Mouse (Mus musculus) megakaryocyte-erythroid progenitor cell, adult 5-6 weeks (primary cell): Measurements from ENCODE around the gene Dpyd. TPM values are rescaled to one million over a fixed set of nuclear protein-coding genes. Genes with fewer than 3 reads are reported as not detected.

Experiments used
- ATAC-seq: replicated peaks from 2 replicates; pipeline ENCODE4 v1.8.0; 2016; ENCODE audit warnings: mild to moderate bottlenecking, inconsistent platforms; ENCODE audit not compliant: severe bottlenecking, poor library complexity, low FRiP score, low TSS enrichment
- total RNA-seq, 2 experiments: library from RNA; stranded (forward) in 1 of 2; stranded (reverse) in 1 of 2; fragments of 200-1000, 215-1000 nt in 1 of 2; fragments of >200 nt in 1 of 2; fragmentation: Nextera tagmentation in 1 of 2; gene quantifications; 2 replicates each; pipeline ENCODE4 v1.2.3; 2014 to 2017

The Dpyd gene
- total RNA-seq, 2 experiments from 2014 or later = not detected

GRCm38 (mm10) chr3:119063214-119063613 is 501.3 kb downstream of the Dpyd start:
- ATAC-seq = no peak

GRCm38 (mm10) chr3:119063642-119064041 is 501.7 kb downstream of the Dpyd start:
- ATAC-seq = no peak

- ATAC-seq = no peak
Measured at GRCm38 (mm10) chr3:119064746-119065145, 502.8 kb downstream of the Dpyd start.

DNA sequence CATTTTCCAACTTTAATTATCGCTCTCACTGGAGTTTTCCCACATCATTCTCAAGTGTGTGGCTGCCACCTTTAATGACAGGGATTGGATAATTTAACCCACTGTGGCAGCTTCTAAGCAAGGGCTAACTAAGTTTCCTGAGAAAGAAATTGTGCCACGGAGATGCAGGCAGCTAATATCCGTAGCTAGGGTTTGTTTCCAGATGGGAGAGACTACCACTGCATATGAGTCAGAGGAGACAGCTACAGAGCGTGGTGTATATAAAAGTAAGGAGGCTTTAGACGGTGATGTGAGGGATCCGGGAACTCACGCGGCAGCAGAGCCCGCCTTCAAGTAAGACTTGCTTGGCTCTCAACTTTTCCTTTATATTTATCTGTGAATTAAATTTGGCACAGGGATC is 505.3 kb downstream of the Dpyd start:
- ATAC-seq = no peak

- no peak for ATAC-seq
Measured at GRCm38 (mm10) chr3:119086618-119087017, 524.7 kb downstream of the Dpyd start.

DNA sequence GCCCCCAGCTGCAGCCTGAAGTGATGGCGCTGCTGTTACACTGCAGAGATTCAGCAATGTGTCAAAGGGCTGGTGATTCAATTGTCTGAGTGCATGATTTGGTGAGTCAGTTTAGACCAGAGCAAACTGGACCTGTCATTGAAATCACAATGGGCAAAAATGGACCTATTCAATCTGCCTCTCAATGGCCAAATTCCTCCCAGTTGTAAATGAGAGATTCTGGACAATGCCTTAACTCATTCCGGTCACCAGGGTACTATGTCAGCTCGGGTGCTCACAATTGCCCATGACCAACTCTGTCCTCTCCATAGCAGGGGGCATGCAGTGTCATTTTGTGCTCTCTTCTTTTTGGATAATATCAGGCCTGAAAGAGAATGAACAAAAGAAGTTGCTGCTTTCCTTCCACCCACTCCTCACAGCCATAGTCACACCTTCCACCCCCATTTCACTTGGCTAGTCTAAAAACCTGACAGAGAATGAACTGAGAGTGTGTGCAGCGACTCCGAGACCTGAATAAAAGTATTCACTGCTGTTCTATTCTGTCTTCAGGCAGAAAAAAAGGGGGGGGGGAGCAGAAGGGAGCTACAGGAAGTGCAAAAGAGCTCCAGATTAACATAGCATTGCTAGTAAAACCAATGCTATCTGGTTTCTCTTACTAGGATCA is 533.4 kb downstream of the Dpyd start:
- no peak for ATAC-seq

GRCm38 (mm10) chr3:119126003-119126402 is 564.1 kb downstream of the Dpyd start:
- no peak for ATAC-seq

DNA sequence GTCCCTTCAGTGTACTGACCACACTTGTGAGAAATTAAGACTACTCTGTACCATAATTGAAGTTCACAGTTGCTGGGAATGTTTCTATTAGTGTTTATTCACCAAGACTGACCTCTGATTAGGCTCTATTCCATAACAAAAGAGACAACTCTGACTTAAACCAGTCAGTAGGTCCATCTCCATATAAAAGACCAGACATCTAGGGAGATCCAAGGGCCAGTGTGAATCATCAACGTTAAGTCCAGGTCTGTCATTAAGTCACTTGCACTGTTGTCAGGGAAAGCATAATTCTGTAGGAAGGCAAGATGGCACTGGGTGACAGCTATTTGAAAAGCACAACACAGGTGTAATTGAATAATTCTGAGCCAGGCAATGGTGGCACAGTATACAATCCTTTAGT is 566.1 kb downstream of the Dpyd start:
- no peak for ATAC-seq

GRCm38 (mm10) chr3:119143034-119143433 is 581.1 kb downstream of the Dpyd start:
- no peak for ATAC-seq

- no peak for ATAC-seq
Measured at GRCm38 (mm10) chr3:119144788-119145187, 582.9 kb downstream of the Dpyd start.

GRCm38 (mm10) chr3:119154604-119155444 is 592.9 kb downstream of the Dpyd start:
- no peak for ATAC-seq

DNA sequence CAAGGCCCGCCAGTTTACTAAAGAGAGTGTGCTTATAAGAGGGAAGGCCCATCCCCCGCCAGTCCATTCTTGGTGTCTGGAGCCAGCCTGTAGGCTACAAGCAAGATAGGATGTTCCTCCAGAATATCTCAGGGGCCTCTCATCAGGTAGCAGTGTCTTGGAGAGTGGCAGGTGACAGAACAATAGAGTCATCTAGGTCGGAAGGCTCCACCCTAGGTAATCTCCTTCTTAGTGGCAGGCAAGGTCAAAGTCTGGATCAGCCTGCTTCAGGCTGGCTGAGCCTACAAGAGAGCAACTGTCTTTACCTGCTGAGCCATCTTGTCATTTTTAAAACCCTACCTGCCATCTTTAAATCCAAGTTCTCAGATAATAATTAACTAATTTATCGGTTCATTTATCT is 596.7 kb downstream of the Dpyd start:
- ATAC-seq = no peak

- no peak for ATAC-seq
Measured at GRCm38 (mm10) chr3:119165691-119166090, 603.8 kb downstream of the Dpyd start.

DNA sequence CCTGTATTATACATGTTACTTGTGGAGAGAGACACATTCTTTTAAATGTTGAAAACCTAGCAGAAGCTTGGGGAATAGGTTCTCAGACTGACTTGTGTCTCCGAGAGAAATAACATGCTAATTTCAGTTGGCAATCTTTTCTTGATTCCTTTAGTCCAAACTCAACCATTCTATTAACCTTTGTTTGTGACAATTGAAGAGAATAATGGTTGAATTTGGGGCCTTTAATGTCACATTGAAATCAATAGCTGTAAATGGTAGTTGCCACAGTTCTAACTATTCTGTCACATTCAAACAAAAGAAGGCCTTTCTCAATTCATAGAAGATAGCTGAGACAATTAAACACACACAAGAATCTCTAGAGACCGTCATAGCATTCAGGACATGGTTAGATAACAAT is 606.2 kb downstream of the Dpyd start:
- no peak for ATAC-seq

GRCm38 (mm10) chr3:119168661-119169060 is 606.7 kb downstream of the Dpyd start:
- no peak for ATAC-seq

GRCm38 (mm10) chr3:119183261-119183660 is 621.3 kb downstream of the Dpyd start:
- ATAC-seq = no peak

DNA sequence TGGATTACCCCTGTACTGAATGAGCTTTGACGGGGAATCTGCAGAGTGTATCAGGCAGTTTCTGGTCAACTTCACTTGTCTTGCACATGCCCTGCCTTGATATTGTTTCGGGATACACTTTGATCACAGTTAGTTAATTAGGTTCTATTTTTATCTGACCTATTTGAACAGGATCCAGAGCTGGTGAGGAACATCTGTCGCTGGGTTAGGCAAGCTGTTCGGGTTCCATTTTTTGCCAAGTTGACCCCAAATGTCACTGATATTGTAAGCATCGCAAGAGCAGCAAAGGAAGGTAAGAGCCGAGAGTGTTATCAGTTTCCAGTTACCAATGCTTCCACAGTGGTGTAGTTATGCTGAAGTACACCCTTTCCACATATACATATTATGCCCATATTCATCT is 632.1 kb downstream of the Dpyd start:
- ATAC-seq = no peak

DNA sequence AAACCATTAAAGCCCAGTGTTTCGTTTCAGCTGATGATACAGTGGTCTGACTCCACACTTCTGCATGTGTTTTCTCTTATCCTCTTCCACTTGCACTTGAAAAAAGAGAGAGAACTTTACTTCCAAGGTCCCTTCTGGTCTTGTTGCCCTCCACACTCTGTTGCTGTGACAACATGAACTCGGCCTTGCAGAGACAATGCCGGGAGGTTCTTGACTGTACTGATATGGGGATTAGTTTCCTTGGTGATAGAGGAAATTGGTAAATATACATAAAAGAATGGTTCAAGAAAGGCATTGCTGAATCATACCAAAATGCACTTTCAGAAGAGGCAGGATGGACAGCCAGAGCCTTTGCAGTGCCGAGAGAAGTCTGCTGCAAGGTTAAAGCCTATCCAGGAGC is 633.7 kb downstream of the Dpyd start:
- ATAC-seq = no peak

GRCm38 (mm10) chr3:119220763-119221412 is 659.0 kb downstream of the Dpyd start:
- no peak for ATAC-seq

DNA sequence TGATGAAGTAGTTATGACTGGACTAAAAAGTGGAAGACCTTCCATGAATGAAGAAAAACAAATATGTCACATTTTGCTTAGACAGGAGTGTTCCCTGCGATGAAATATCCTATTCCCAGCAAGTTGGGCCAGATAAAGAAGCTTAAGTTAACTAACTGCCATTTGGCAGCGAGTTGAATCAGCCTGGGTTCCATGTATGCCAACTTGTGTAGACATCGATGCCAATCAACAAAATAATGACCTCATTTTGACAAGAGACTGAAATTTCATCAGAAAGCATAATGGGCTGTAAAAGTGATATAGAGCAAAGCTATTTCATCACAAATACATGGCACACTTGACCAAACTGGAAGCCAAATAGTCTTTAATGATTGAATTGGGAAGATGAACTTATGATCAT is 681.3 kb downstream of the Dpyd start:
- no peak for ATAC-seq

DNA sequence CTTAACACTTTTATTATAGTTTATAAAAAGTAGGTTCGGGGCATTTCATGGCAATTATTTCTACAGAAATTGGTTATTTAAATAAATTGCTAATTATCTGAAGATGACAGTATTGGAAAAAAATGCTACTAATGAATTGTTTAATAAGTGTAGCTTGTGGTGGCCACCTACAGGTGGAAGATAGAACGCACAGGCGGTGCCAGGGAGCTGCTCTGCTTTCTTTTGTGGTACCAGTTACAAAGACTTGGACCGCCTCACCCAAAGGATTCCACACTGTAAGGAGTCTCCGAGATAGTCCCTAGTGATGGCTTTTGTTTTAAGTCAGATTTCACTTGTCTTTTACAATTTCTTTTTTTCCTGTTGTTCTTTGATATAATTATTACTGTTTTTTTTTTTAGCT is 694.6 kb downstream of the Dpyd start:
- ATAC-seq = no peak
